Mouse (Mus musculus) midbrain, embryonic 11.5 days (tissue): ENCODE measurements at regions not wholly inside any gene's neighbourhood (a gene's known extent, or its start where the extent isn't known, plus 50 kb on each side); places are given as distances from the start of the nearest gene placed in this dataset.

Experiments used
- ATAC-seq: fragments of 200-750 bp; cut with Nextera tagmentation; 2 replicates; pipeline ENCODE4 v1.8.0; 2017; ENCODE audit warnings: moderate TSS enrichment, moderate library complexity; ENCODE audit not compliant: low FRiP score
- DNase-seq: peaks from one replicate; pipeline ENCODE4 v3.0.0; 2015; ENCODE audit warnings: low spot score; ENCODE audit errors: missing footprints
- H3K27ac ChIP-seq: fragments of 300-500 bp; sonication (generic); 2 replicates; pipeline ENCODE4 v1.5.1; 2014; ENCODE audit warnings: low read depth, low read length
- H3K27me3 ChIP-seq: fragments of 300-500 bp; sonication (generic); 2 replicates; pipeline ENCODE4 v1.6.1; 2014; ENCODE audit warnings: mild to moderate bottlenecking, low read length, moderate library complexity, mixed read lengths; ENCODE audit not compliant: control insufficient read depth, insufficient read depth
- H3K36me3 ChIP-seq: fragments of 300-500 bp; sonication (generic); 2 replicates; pipeline ENCODE4 v1.6.1; 2014; ENCODE audit warnings: mild to moderate bottlenecking, low read length, moderate library complexity, mixed read lengths; ENCODE audit not compliant: control insufficient read depth, insufficient read depth
- H3K4me1 ChIP-seq: fragments of 300-500 bp; sonication (generic); 2 replicates; pipeline ENCODE4 v1.6.1; 2014; ENCODE audit warnings: low read length; ENCODE audit not compliant: control insufficient read depth, insufficient read depth
- H3K4me2 ChIP-seq: fragments of 300-500 bp; sonication (generic); 2 replicates; pipeline ENCODE4 v1.6.1; 2014; ENCODE audit warnings: mild to moderate bottlenecking, moderate library complexity
- H3K4me3 ChIP-seq: fragments of 300-500 bp; sonication (generic); 2 replicates; pipeline ENCODE4 v1.5.1; 2014; ENCODE audit warnings: low read depth, low read length
- H3K9ac ChIP-seq: fragments of 300-500 bp; sonication (generic); 2 replicates; pipeline ENCODE4 v1.6.1; 2014; ENCODE audit warnings: low read length
- H3K9me3 ChIP-seq: fragments of 300-500 bp; sonication (generic); 2 replicates; pipeline ENCODE4 v1.6.1; 2016; ENCODE audit warnings: low read length; ENCODE audit not compliant: control insufficient read depth
- WGBS: fragments of 180-500 bp; shearing (Covaris S2); extraction: QIAGEN DNeasy Blood & Tissue Kit; methylation state at CpG from one replicate; pipeline ENCODE4 v1.1.7; 2014; 5-methylcytosine and 5-hydroxymethylcytosine counted together

DNA sequence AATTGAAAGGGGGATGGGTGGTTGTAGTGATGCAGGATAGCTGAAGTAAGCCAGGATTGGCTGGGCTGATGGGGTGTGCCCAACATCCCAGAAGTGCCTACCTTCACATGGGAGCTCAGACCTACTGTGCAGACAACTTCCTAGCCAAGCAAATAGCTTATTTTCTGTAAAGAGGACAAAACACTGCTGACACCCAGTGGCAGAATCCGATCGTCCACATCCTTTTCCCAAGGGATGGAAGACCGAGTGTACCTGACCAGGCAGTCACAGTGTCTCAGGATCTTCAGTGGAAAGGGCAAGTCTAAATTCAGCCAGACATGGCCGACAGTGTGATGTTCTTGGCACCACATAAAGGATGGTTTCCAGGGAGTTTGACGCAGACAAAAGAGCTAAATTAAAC lies 114.4 kb downstream of the Nmur2 start:
- no peaks in the 10 kb centered on the region for H3K9me3 ChIP-seq
- no peaks in the 10 kb centered on the region for H3K4me1 ChIP-seq
- WGBS: 81% methylated on average over 5 of the region's 5 CpGs
- H3K4me3 ChIP-seq: no peak overlapping the region
- H3K36me3 ChIP-seq: no peaks in the 10 kb centered on the region
- H3K9ac ChIP-seq: no peak overlapping the region
- H3K27ac ChIP-seq: no peak overlapping the region
- ATAC-seq: no peak
- no peak for DNase-seq
- H3K27me3 ChIP-seq: no peaks in the 10 kb centered on the region
- H3K4me2 ChIP-seq: no peak overlapping the region

- H3K4me2 ChIP-seq: no peak overlapping the region
- H3K36me3 ChIP-seq: no peaks in the 10 kb centered on the region
- no peaks in the 10 kb centered on the region for H3K9me3 ChIP-seq
- ATAC-seq (no peak), DNase-seq (no peak)
- H3K9ac ChIP-seq: no peak overlapping the region
- no peaks in the 10 kb centered on the region for H3K4me1 ChIP-seq
- H3K27ac ChIP-seq: no peak overlapping the region
- no peaks in the 10 kb centered on the region for H3K27me3 ChIP-seq
- H3K4me3 ChIP-seq: no peak overlapping the region
- 85% methylated on average over 3 of the region's 3 CpGs for WGBS
Observed at GRCm38 (mm10) chr11:55919066-55919465, 121.7 kb downstream of the Nmur2 start.

GRCm38 (mm10) chr11:55918411-55918810 lies 122.4 kb downstream of the Nmur2 start:
- ATAC-seq (no peak), DNase-seq (no peak)
- WGBS: 90% methylated on average over 5 of the region's 5 CpGs
- Histone ChIP-seq H3K9ac (no peak overlapping the region), H3K4me1 (no peaks in the 10 kb centered on the region), H3K27ac (no peak overlapping the region), H3K27me3 (no peaks in the 10 kb centered on the region), H3K9me3 (no peaks in the 10 kb centered on the region), H3K4me3 (no peak overlapping the region), H3K36me3 (no peaks in the 10 kb centered on the region), H3K4me2 (no peak overlapping the region)

DNA sequence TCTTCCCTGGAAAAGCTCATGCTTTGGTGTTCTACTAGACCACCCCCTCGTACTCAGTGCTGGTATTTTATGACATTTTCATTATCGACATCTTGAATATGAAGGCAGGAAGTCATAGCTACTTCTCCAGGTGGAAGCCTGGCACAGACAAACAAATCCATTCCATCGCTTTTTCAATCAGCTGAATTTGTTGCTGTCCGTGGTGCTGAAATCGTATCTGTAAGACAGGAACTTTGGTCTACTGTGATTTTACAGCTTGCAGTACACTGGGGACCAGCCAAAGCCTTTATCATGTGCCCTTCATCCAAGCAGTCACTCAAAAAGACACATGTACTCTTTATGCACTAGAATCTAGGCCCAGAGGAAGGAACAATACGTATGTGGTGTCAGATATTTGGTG lies 143.3 kb downstream of the Nmur2 start:
- no peak overlapping the region for H3K9ac ChIP-seq
- WGBS: 16% methylated on average over 6 of the region's 6 CpGs
- H3K27me3 ChIP-seq: no peaks in the 10 kb centered on the region
- no peak overlapping the region for H3K27ac ChIP-seq
- peak; percentile 93 for DNase-seq
- no peak for ATAC-seq
- no peaks in the 10 kb centered on the region for H3K4me1 ChIP-seq
- no peak overlapping the region for H3K4me3 ChIP-seq
- no peak overlapping the region for H3K4me2 ChIP-seq
- H3K9me3 ChIP-seq: no peaks in the 10 kb centered on the region
- H3K36me3 ChIP-seq: no peaks in the 10 kb centered on the region

- no peak overlapping the region for H3K4me3 ChIP-seq
- H3K27me3 ChIP-seq: no peaks in the 10 kb centered on the region
- H3K4me2 ChIP-seq: no peak overlapping the region
- no peaks in the 10 kb centered on the region for H3K36me3 ChIP-seq
- no peaks in the 10 kb centered on the region for H3K4me1 ChIP-seq
- no peak for DNase-seq
- no peak overlapping the region for H3K27ac ChIP-seq
- 27% methylated on average over 4 of the region's 4 CpGs for WGBS
- ATAC-seq: no peak
- no peak overlapping the region for H3K9ac ChIP-seq
- H3K9me3 ChIP-seq: no peaks in the 10 kb centered on the region
Observed at GRCm38 (mm10) chr11:55890161-55890560, 150.6 kb downstream of the Nmur2 start.

- Histone ChIP-seq H3K27me3 (no peaks in the 10 kb centered on the region), H3K4me2 (no peak overlapping the region), H3K9me3 (no peaks in the 10 kb centered on the region), H3K4me1 (no peaks in the 10 kb centered on the region), H3K36me3 (no peaks in the 10 kb centered on the region), H3K9ac (no peak overlapping the region), H3K27ac (no peak overlapping the region), H3K4me3 (no peak overlapping the region)
- DNase-seq (no peak), ATAC-seq (no peak)
- WGBS: 89% methylated on average over 2 of the region's 2 CpGs
Observed at GRCm38 (mm10) chr11:55878631-55879030, 162.2 kb downstream of the Nmur2 start.

- no peak for DNase-seq
- H3K27me3 ChIP-seq: no peaks in the 10 kb centered on the region
- ATAC-seq: no peak
Observed at GRCm38 (mm10) chr11:55867141-55867540, 173.7 kb downstream of the Nmur2 start.

DNA sequence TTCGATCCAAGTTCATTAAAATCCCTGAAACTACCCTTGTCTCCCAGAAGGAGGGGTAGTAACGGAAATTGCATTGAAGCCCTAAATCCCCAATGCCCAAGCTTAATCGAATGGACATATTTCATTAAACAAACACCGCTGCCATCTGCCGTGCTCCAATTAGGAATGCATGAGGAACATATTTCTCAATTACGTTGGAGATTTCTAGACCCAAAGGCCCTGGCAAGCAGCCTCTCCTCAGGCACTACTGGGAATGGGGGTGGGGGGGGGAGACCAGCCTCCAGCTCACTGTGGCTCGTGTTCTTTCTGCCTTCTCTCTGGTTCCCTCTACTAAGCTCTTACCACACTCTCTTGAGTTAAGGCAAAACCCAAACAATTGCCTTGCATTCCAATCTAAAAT lies 181.6 kb downstream of the Nmur2 start:
- H3K9ac ChIP-seq: no peak overlapping the region
- ATAC-seq: no peak
- no peak overlapping the region for H3K4me2 ChIP-seq
- no peak overlapping the region for H3K27ac ChIP-seq
- no peaks in the 10 kb centered on the region for H3K36me3 ChIP-seq
- no peaks in the 10 kb centered on the region for H3K4me1 ChIP-seq
- WGBS: 84% methylated on average over 7 of the region's 7 CpGs
- no peak for DNase-seq
- H3K9me3 ChIP-seq: no peaks in the 10 kb centered on the region
- no peak overlapping the region for H3K4me3 ChIP-seq
- no peaks in the 10 kb centered on the region for H3K27me3 ChIP-seq

More at GRCm38 (mm10) chr11:55867141-55867540, 173.7 kb downstream of the Nmur2 start:
- Histone ChIP-seq H3K9ac (no peak overlapping the region), H3K27ac (no peak overlapping the region), H3K4me2 (no peak overlapping the region), H3K36me3 (no peaks in the 10 kb centered on the region), H3K9me3 (no peaks in the 10 kb centered on the region), H3K4me1 (no peaks in the 10 kb centered on the region), H3K4me3 (no peak overlapping the region)
- 86% methylated on average over 2 of the region's 2 CpGs for WGBS

GRCm38 (mm10) chr11:55820479-55820878 lies 212.5 kb upstream of the Glra1 start:
- no peak overlapping the region for H3K4me2 ChIP-seq
- no peaks in the 10 kb centered on the region for H3K9me3 ChIP-seq
- H3K4me3 ChIP-seq: no peak overlapping the region
- H3K9ac ChIP-seq: no peak overlapping the region
- H3K27ac ChIP-seq: no peak overlapping the region
- no peak for DNase-seq
- ATAC-seq: no peak
- no peaks in the 10 kb centered on the region for H3K36me3 ChIP-seq
- 60% methylated on average over 6 of the region's 6 CpGs for WGBS
- H3K27me3 ChIP-seq: no peaks in the 10 kb centered on the region
- H3K4me1 ChIP-seq: no peaks in the 10 kb centered on the region

DNA sequence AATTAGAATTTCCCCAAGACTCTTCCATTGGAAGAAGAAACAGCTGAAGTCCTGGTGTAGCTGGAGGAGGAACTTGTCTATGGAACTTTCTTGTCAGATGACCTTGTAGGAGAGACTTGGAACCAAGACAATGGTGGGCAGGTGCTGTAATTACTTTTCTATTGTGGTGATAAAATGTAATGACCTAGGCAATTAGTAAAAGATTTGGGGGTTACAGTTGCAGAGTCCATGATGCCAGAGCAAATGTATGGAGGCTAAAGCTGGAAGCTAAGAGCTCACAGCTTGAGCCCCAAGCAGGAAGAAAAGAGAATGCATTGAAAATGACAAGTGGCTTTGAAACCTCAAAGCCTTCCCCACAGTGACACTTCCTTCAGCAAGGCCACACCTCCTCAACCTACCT lies 208.6 kb upstream of the Glra1 start:
- Histone ChIP-seq H3K9me3 (no peaks in the 10 kb centered on the region), H3K9ac (no peak overlapping the region), H3K4me3 (no peak overlapping the region), H3K4me2 (no peak overlapping the region), H3K27ac (no peak overlapping the region), H3K27me3 (no peaks in the 10 kb centered on the region), H3K4me1 (no peaks in the 10 kb centered on the region), H3K36me3 (no peaks in the 10 kb centered on the region)
- no peak for DNase-seq
- ATAC-seq: no peak
